Mouse (Mus musculus): ENCODE results near the gene Runx2.

DNA sequence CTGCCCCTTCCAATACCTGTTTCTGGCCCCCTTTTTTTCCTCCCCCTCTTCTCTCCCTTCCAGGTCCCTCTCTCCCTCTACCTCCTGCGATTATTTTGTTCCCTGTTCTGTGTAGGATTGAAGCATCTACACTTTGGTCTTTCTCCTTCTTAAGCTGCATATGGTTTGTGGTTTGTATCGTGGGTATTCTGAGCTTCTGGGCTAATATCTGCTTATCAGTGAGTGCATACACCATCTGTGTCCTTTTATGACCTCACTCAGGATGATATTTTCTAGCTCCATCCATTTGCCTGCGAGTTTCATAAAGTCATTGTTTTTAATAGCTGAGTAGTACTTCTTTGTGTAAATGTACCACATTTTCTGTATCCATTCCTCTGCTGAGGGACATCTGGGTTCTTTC, 15.0 kb upstream of the Runx2 start:
- TF ChIP-seq CHD2 (IDR thresholded peaks at IDR 0.05; ENCODE audit: low read depth, low read length) (no peak), ZNF384 (IDR thresholded peaks at IDR 0.05; ENCODE audit: low read depth, low read length) (no peak), MAFK (IDR thresholded peaks at IDR 0.05; ENCODE audit: insufficient read depth, low read depth, low read length) (no peak), ZC3H11A (IDR thresholded peaks at IDR 0.05; ENCODE audit: borderline replicate concordance, low read depth, low read length) (no peak)

Data from ES-E14 (cell line).